Mouse (Mus musculus) limb, embryonic 14.5 days (tissue): ENCODE results near the gene Pkp2. TPM values are rescaled to one million over a fixed set of nuclear protein-coding genes. Genes with fewer than 3 reads are reported as not detected.
"Not testable (repeated sequence)": the region's sequence is repeated elsewhere in the genome, so short reads cannot be mapped to it uniquely, and the experiment has no call there.

Experiments
- ATAC-seq: fragments of 200-750 bp; cut with Nextera tagmentation; 2 replicates; pipeline ENCODE4 v1.8.0; 2017; ENCODE audit warnings: low read depth, moderate number of reproducible peaks, moderate TSS enrichment; ENCODE audit not compliant: low FRiP score
- DNase-seq: peaks from one replicate; pipeline ENCODE4 v3.0.0-alpha.2; 2015; ENCODE audit warnings: low spot score
- H3K27ac ChIP-seq: fragments of 300-500 bp; sonication (generic); replicated peaks from 2 replicates; pipeline ENCODE4 v1.5.1; 2014; ENCODE audit warnings: low read depth, mild to moderate bottlenecking, low read length, moderate library complexity, mixed read lengths
- H3K27me3 ChIP-seq: fragments of 300-500 bp; sonication (generic); 2 replicates; pipeline ENCODE4 v1.6.1; 2014; ENCODE audit warnings: low read length, mixed read lengths; ENCODE audit not compliant: control insufficient read depth, insufficient read depth
- H3K36me3 ChIP-seq: fragments of 300-500 bp; sonication (generic); 2 replicates; pipeline ENCODE4 v1.6.1; 2014; ENCODE audit warnings: mild to moderate bottlenecking, low read length, moderate library complexity, mixed read lengths; ENCODE audit not compliant: control insufficient read depth, insufficient read depth
- H3K4me1 ChIP-seq: fragments of 300-500 bp; sonication (generic); 2 replicates; pipeline ENCODE4 v1.6.1; 2014; ENCODE audit warnings: antibody characterized with exemption, low read length, mixed read lengths; ENCODE audit not compliant: control insufficient read depth, insufficient read depth
- H3K4me2 ChIP-seq: fragments of 300-500 bp; sonication (generic); replicated peaks from 2 replicates; pipeline ENCODE4 v1.6.1; 2014; ENCODE audit warnings: low read depth, mild to moderate bottlenecking, low read length, moderate library complexity; ENCODE audit not compliant: severe bottlenecking
- H3K4me3 ChIP-seq: fragments of 300-500 bp; sonication (generic); replicated peaks from 2 replicates; pipeline ENCODE4 v1.5.1; 2014; ENCODE audit warnings: low read length
- H3K9ac ChIP-seq: fragments of 300-500 bp; sonication (generic); 2 replicates; pipeline ENCODE4 v1.6.1; 2014; ENCODE audit warnings: mild to moderate bottlenecking, low read depth, low read length, moderate library complexity; ENCODE audit not compliant: severe bottlenecking
- H3K9me3 ChIP-seq: fragments of 300-500 bp; sonication (generic); 2 replicates; pipeline ENCODE4 v1.6.1; 2016; ENCODE audit warnings: low read length; ENCODE audit not compliant: control insufficient read depth
- POLR2A ChIP-seq: fragments of 200-500 bp; IDR thresholded peaks from 2 replicates; pipeline ENCODE4 v1.8.0; 2012; ENCODE audit warnings: inconsistent platforms, mild to moderate bottlenecking, moderate library complexity, borderline replicate concordance; ENCODE audit not compliant: insufficient read depth, insufficient read length; ENCODE audit errors: extremely low read depth
- WGBS: fragments of 180-500 bp; shearing (Covaris S2); extraction: QIAGEN DNeasy Blood & Tissue Kit; methylation state at CpG from one replicate; pipeline ENCODE4 v1.1.7; 2014; 5-methylcytosine and 5-hydroxymethylcytosine counted together
- polyA plus RNA-seq, 2 experiments: library from polyadenylated mRNA; depleted of rRNA in 1 of 2; stranded (reverse) in 1 of 2; unstranded in 1 of 2; fragments of >200 nt; fragmentation: Nextera tagmentation in 1 of 2; extraction: Ambion mirVana in 1 of 2; gene quantifications; 2 replicates each; pipeline versions ENCODE4 v1.2.1 to v1.2.3; 2012 to 2014

Gene Pkp2
- polyA plus RNA-seq, 2 experiments = 1.4 to 1.9 TPM

DNA sequence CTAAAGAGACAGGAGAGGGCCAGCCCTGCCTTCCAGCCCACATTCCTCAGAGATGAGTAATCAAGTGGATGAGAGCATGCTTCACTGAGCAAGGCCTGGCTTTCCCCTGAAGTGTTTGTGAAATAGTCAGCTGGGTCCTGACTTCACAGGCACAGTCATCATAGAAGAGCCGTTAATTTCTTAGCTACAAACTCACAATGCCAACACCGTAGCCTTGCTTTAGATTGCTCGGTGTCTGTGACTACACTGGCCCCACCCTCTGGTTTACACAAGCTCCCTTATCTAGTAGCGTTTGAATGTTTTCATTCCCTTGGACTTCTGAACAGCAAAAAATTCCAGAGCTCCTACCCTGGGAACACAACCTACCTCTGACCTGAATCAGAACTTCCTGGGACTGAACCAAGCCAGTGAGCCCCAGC is 11.4 kb downstream of the Pkp2 start:
- Histone ChIP-seq H3K9ac (no peak overlapping the region), H3K27me3 (no peaks in the 10 kb centered on the region), H3K27ac (no peak overlapping the region), H3K4me3 (no peak overlapping the region), H3K36me3 (no peaks in the 10 kb centered on the region), H3K4me1 (no peaks in the 10 kb centered on the region), H3K4me2 (no peak overlapping the region), H3K9me3 (no peaks in the 10 kb centered on the region)
- ATAC-seq = no peak; the same call in 1 of the 2 replicates
- no peak for TF ChIP-seq POLR2A
- DNase-seq = peak; percentile 11
- 62% methylated on average over 4 of the region's 4 CpGs for WGBS

DNA sequence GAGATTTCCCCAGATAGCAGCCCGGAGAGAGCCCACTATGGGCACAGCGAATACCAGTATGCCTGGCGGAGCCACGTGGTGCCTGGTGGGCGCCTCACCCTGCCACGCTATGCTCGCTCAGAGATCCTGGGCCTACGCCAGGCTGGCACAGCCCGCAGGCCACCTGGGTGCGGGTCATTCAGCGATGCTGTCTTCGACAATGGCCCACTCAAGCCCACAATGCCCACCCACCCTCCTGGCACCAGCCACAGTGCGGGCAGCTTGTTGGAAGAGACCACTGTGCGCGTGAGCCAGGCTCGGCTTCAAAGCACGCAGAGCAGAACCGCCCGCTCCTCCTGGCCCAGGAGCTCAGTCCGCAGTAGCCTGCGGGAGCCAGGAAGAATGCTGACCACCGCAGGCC is 12.7 kb downstream of the Pkp2 start:
- no peaks in the 10 kb centered on the region for H3K36me3 ChIP-seq
- no peaks in the 10 kb centered on the region for H3K4me1 ChIP-seq
- 94% methylated on average over 20 of the region's 22 CpGs for WGBS
- ATAC-seq (no peak), DNase-seq (no peak)
- H3K9me3 ChIP-seq = no peaks in the 10 kb centered on the region
- no peak for TF ChIP-seq POLR2A
- H3K27me3 ChIP-seq = no peaks in the 10 kb centered on the region
- no peak overlapping the region for H3K27ac ChIP-seq
- no peak overlapping the region for H3K4me2 ChIP-seq
- H3K4me3 ChIP-seq = no peak overlapping the region
- H3K9ac ChIP-seq = no peak overlapping the region

DNA sequence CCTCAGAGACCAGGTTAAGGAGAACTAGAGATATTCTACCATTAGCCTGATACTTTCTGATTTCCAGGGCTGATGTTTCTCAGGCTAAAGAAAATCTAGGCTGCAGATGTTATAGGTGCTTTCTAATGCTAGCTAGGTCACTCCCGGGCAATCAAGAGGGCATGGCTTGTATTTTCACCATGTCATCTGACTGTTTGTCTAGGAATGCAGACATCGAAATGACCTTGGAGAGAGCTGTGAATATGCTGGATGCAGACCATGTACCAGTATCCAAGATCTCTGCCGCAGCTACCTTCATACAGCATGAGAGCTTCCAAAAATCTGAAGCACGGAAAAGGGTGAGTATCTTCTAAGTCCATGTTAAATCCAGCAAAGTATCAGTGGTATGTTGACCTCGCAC is 17.3 kb downstream of the Pkp2 start:
- Histone ChIP-seq H3K27me3 (no peaks in the 10 kb centered on the region), H3K27ac (no peak overlapping the region), H3K36me3 (no peaks in the 10 kb centered on the region), H3K9me3 (no peaks in the 10 kb centered on the region), H3K4me3 (no peak overlapping the region), H3K4me1 (no peaks in the 10 kb centered on the region), H3K4me2 (no peak overlapping the region), H3K9ac (no peak overlapping the region)
- WGBS = 86% methylated on average over 5 of the region's 5 CpGs
- ATAC-seq (no peak), DNase-seq (no peak)
- TF ChIP-seq POLR2A = no peak

DNA sequence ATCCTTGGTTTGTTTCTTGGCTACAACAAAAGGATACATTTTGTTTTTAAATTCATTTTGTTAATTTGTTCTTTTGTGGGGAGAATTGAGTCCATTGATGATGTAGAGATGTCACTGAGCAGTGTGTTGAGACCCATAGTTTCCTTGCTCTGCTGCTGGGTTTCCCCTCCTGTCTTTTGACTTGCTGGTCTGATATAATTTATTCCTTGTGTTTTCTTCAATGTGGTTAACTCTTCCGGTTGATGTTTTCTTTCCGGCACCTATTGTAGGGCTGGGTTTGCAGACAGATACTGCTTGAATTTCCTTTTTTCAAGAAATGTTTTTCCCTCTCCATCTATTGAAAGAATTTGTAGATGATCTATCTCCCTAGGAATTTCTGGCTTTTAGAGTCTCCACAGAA is 20.8 kb downstream of the Pkp2 start:
- Histone ChIP-seq H3K36me3 (no peaks in the 10 kb centered on the region), H3K27me3 (no peaks in the 10 kb centered on the region), H3K27ac (no peak overlapping the region), H3K4me3 (no peak overlapping the region), H3K4me1 (no peaks in the 10 kb centered on the region), H3K9ac (no peak overlapping the region), H3K4me2 (no peak overlapping the region), H3K9me3 (no peaks in the 10 kb centered on the region)
- DNase-seq (no peak), ATAC-seq (no peak)
- TF ChIP-seq POLR2A = no peak
- 97% methylated on average over 2 of the region's 2 CpGs for WGBS

DNA sequence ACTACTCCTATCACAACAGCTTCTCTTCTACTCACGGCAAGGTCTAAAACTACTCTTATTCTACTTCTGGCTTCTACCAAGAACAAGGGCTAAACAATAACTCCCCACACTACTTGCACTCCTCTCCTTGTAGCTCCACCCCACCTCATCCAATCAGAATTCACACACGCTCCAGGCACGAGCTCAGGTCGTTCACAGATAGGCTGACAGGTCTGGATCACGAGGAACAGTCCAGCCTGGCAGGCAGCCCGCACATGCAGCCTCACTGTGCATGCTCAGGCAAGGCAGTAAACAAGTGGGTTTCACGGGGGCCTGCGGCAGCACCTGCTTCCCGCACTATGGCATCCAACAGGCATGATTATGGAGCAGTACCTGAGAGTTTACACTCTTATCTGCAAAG is 23.6 kb downstream of the Pkp2 start:
- not testable (repeated sequence) for H3K27ac ChIP-seq, DNase-seq, H3K4me2 ChIP-seq, H3K27me3 ChIP-seq, H3K4me3 ChIP-seq, H3K36me3 ChIP-seq, H3K4me1 ChIP-seq, ATAC-seq, H3K9ac ChIP-seq, H3K9me3 ChIP-seq
- 88% methylated on average over 9 of the region's 9 CpGs for WGBS

DNA sequence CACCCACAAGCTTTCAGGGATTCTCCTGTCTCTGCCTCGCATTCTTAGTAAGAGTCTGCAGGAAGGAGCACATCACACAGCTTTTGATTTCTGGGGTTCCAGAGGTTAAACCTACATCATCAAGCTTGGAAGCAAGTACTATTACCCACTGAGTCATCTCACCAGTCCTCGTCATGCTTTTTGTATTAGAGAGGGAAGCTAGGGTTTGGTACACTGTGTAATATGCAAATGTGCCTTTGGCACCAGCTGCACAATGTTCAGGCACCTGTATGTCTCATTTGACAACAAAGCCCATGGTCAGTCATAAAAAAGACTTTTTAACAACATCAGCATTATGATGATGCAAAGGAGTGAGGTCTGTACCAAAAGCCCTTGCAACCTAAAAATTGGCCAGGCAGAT is 25.2 kb downstream of the Pkp2 start:
- H3K9ac ChIP-seq = no peak overlapping the region
- no peaks in the 10 kb centered on the region for H3K9me3 ChIP-seq
- H3K27me3 ChIP-seq = no peaks in the 10 kb centered on the region
- H3K4me3 ChIP-seq = no peak overlapping the region
- H3K36me3 ChIP-seq = no peaks in the 10 kb centered on the region
- no peaks in the 10 kb centered on the region for H3K4me1 ChIP-seq
- no peak for ATAC-seq
- no peak for DNase-seq
- no peak for TF ChIP-seq POLR2A
- no peak overlapping the region for H3K27ac ChIP-seq
- H3K4me2 ChIP-seq = no peak overlapping the region
- 89% methylated on average over 2 of the region's 2 CpGs for WGBS
